Mouse (Mus musculus) midbrain, embryonic 11.5 days (tissue): ENCODE data around the gene Krt82. TPM values are rescaled to one million over a fixed set of nuclear protein-coding genes. Genes with fewer than 3 reads are reported as not detected.

ENCODE experiments used
- ATAC-seq: fragments of 200-750 bp; cut with Nextera tagmentation; 2 replicates; pipeline ENCODE4 v1.8.0; 2017; ENCODE audit warnings: moderate TSS enrichment, moderate library complexity; ENCODE audit not compliant: low FRiP score
- DNase-seq: peaks from one replicate; pipeline ENCODE4 v3.0.0; 2015; ENCODE audit warnings: low spot score; ENCODE audit errors: missing footprints
- H3K27ac ChIP-seq: fragments of 300-500 bp; sonication (generic); 2 replicates; pipeline ENCODE4 v1.5.1; 2014; ENCODE audit warnings: low read depth, low read length
- H3K27me3 ChIP-seq: fragments of 300-500 bp; sonication (generic); 2 replicates; pipeline ENCODE4 v1.6.1; 2014; ENCODE audit warnings: mild to moderate bottlenecking, low read length, moderate library complexity, mixed read lengths; ENCODE audit not compliant: control insufficient read depth, insufficient read depth
- H3K36me3 ChIP-seq: fragments of 300-500 bp; sonication (generic); 2 replicates; pipeline ENCODE4 v1.6.1; 2014; ENCODE audit warnings: mild to moderate bottlenecking, low read length, moderate library complexity, mixed read lengths; ENCODE audit not compliant: control insufficient read depth, insufficient read depth
- H3K4me1 ChIP-seq: fragments of 300-500 bp; sonication (generic); 2 replicates; pipeline ENCODE4 v1.6.1; 2014; ENCODE audit warnings: low read length; ENCODE audit not compliant: control insufficient read depth, insufficient read depth
- H3K4me2 ChIP-seq: fragments of 300-500 bp; sonication (generic); 2 replicates; pipeline ENCODE4 v1.6.1; 2014; ENCODE audit warnings: mild to moderate bottlenecking, moderate library complexity
- H3K4me3 ChIP-seq: fragments of 300-500 bp; sonication (generic); 2 replicates; pipeline ENCODE4 v1.5.1; 2014; ENCODE audit warnings: low read depth, low read length
- H3K9ac ChIP-seq: fragments of 300-500 bp; sonication (generic); 2 replicates; pipeline ENCODE4 v1.6.1; 2014; ENCODE audit warnings: low read length
- H3K9me3 ChIP-seq: fragments of 300-500 bp; sonication (generic); 2 replicates; pipeline ENCODE4 v1.6.1; 2016; ENCODE audit warnings: low read length; ENCODE audit not compliant: control insufficient read depth
- WGBS: fragments of 180-500 bp; shearing (Covaris S2); extraction: QIAGEN DNeasy Blood & Tissue Kit; methylation state at CpG from one replicate; pipeline ENCODE4 v1.1.7; 2014; 5-methylcytosine and 5-hydroxymethylcytosine counted together
- microRNA-seq: library from miRNA; unstranded; fragments of <30 nt; microRNA quantifications from one replicate; pipeline ENCODE4, GENCODE M21; 2017
- polyA plus RNA-seq: library from polyadenylated mRNA; unstranded; fragments of >200 nt; fragmentation: Nextera tagmentation; extraction: Ambion mirVana; gene quantifications from 2 replicates; pipeline ENCODE4 v1.2.1, GENCODE M21; 2014

Gene Krt82
- polyA plus RNA-seq, 1 experiment from 2014 or later = not detected

GRCm38 (mm10) chr15:101493713-101494112, 56.8 kb downstream of the Krt82 start:
- WGBS = 94% methylated on average over 6 of the region's 6 CpGs
- no peak overlapping the region for H3K9ac ChIP-seq
- no peak overlapping the region for H3K27ac ChIP-seq
- DNase-seq (peak; percentile 21), ATAC-seq (no peak)
- no peaks in the 10 kb centered on the region for H3K36me3 ChIP-seq
- no peak overlapping the region for H3K4me3 ChIP-seq
- no peak overlapping the region for H3K4me2 ChIP-seq
- no peaks in the 10 kb centered on the region for H3K9me3 ChIP-seq
- no peaks in the 10 kb centered on the region for H3K27me3 ChIP-seq
- H3K4me1 ChIP-seq = no peaks in the 10 kb centered on the region

- H3K4me3 ChIP-seq = no peak overlapping the region
- H3K9me3 ChIP-seq = no peaks in the 10 kb centered on the region
- H3K4me2 ChIP-seq = no peak overlapping the region
- no peak overlapping the region for H3K27ac ChIP-seq
- WGBS = 84% methylated on average over 8 of the region's 8 CpGs
- H3K4me1 ChIP-seq = no peaks in the 10 kb centered on the region
- no peaks in the 10 kb centered on the region for H3K36me3 ChIP-seq
- no peaks in the 10 kb centered on the region for H3K27me3 ChIP-seq
- H3K9ac ChIP-seq = no peak overlapping the region
- DNase-seq (peak; percentile 77), ATAC-seq (no peak)
These were observed 57.7 kb downstream of the Krt82 start for GRCm38 (mm10) chr15:101492718-101493117.

GRCm38 (mm10) chr15:101491431-101491830, 59.0 kb downstream of the Krt82 start, which contains the start of gene Krt83:
Gene Krt83, minus strand, starts transcription at chr15:101491512.
- 59% methylated on average over 6 of the region's 6 CpGs for WGBS
- DNase-seq = peak; percentile 56
- Histone ChIP-seq H3K4me1 (no peaks in the 10 kb centered on the region), H3K36me3 (no peaks in the 10 kb centered on the region), H3K4me2 (no peak within 1 kb of the TSS), H3K27ac (no peak within 1 kb of the TSS), H3K9ac (no peak within 1 kb of the TSS), H3K4me3 (no peak within 1 kb of the TSS), H3K27me3 (no peaks in the 10 kb centered on the region), H3K9me3 (no peaks in the 10 kb centered on the region)
- ATAC-seq = no peak

Small RNA genes lying within 50 kb of the gene (microRNA-seq; reads per million reads assigned to microRNA genes)
- gene Gm44393 (not detected), gene Gm44460 (not detected)

Other genes with a start within 250 kb of the Krt82 start
- gene Krt80, start 180.5 kb downstream of the Krt82 start, polyA plus RNA-seq = not detected in 2 replicates
- 4.2 and 7.2 TPM in 2 replicates for gene Krt7, start 139.6 kb downstream of the Krt82 start, polyA plus RNA-seq
- gene Krt87, start 111.9 kb downstream of the Krt82 start, polyA plus RNA-seq = 0.07 and 0.16 TPM in 2 replicates
- not detected in 2 replicates for gene Krt88, start 102.9 kb downstream of the Krt82 start, polyA plus RNA-seq
- not detected in 2 replicates for gene Krt81, start 86.9 kb downstream of the Krt82 start, polyA plus RNA-seq
- gene Krt86, start 77.2 kb downstream of the Krt82 start, polyA plus RNA-seq = not detected in 2 replicates
- gene Krt83, start 59.2 kb downstream of the Krt82 start, polyA plus RNA-seq = not detected in 2 replicates
- gene Gm49425, start 33.4 kb downstream of the Krt82 start, polyA plus RNA-seq = not detected in 2 replicates
- not detected in 2 replicates for gene Krt84, start 17.8 kb downstream of the Krt82 start, polyA plus RNA-seq
- gene Krt90, start 12.3 kb upstream of the Krt82 start, polyA plus RNA-seq = 0.30 and 0.50 TPM in 2 replicates
- gene Krt75, start 23.2 kb upstream of the Krt82 start, polyA plus RNA-seq = not detected in 2 replicates
- not detected in 2 replicates for gene Gm5414, start 77.5 kb upstream of the Krt82 start, polyA plus RNA-seq
- not detected in 2 replicates for gene Gm5478, start 96.7 kb upstream of the Krt82 start, polyA plus RNA-seq
- gene Krt6b, start 129.6 kb upstream of the Krt82 start, polyA plus RNA-seq = not detected in 2 replicates
- not detected in 2 replicates for gene Krt6a, start 143.6 kb upstream of the Krt82 start, polyA plus RNA-seq
- 0.34 and 0.51 TPM in 2 replicates for gene Krt5, start 162.2 kb upstream of the Krt82 start, polyA plus RNA-seq
- gene Krt71, start 192.4 kb upstream of the Krt82 start, polyA plus RNA-seq = not detected in 2 replicates
- not detected in 2 replicates for gene Krt72, start 235.8 kb upstream of the Krt82 start, polyA plus RNA-seq